Mouse (Mus musculus) spleen, postnatal 36 days (tissue): ENCODE results near the gene Trp53i13.

Source experiments
- DNase-seq, 2 experiments: peaks; one replicate each; pipeline ENCODE4 v3.0.0; 2022; ENCODE audit warnings: low spot score in 2 of 2, mixed read lengths in 1 of 2

Gene Trp53i13

DNA sequence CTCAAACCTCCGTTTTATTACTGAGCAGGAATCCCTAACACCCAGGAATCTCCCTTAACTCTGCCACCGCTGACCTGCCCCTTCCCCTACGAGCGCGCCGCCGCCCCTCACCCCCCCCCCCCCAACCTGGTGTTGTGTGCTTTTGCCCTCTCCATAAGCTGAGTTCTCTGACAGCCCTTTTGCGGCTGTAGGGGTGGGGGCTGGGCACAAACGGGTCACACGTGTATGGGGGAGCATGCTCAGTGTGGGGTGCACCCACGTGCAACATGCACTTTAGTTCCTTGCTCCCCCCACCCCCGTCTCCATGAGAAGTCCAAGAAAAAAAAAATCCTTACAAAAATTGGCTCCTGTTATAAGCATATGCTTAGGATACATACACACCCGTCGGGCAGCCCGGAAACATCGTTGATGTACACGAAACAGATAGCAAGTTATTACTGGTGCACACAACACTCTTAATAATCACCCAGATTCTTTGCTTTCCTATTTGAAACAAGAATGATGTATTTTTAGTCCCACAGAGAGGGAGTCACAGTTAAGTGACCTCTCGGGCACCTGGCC is 23.4 kb downstream of the Trp53i13 start:
- DNase-seq: peak in 1 of 2 experiments; percentile 34

DNA sequence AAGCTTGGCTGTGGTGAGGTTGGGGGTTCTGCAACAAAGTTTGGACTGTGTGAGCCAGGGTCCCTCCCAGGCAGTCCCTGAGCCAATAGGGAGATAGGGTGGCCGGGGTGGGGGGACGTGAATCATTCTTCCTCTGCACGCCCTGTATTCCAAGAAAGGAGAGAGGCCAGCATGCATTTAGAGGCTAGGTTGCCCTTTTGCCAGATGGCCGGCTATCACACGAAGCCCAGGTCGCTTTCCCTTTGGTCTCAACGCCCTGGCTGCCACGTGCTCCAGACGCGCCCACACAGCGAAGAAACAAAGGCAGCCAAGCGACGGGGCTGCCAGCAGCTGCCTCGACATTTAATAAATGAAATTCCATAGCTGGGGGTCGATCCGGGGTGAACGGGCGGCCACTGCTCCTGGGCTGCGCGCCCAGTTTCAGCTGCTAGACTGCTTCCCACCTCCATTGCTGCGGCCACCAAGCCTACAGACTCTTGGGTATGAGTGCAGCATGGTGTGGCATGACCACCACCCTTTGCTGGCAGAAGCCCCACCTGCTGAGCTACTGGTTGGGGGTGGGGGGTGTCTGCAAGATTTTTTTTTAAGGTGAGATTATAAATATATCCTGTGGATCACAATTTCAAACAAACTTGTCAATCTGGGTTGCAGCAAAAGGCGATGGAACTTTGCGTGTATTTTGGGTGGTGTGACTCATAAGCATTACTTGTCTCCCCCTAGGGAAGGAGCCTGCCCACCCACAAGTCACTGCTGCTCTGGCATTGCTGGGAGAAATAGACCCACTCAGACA is 24.1 kb downstream of the Trp53i13 start:
- DNase-seq: peak in 1 of 2 experiments; percentile 31

DNA sequence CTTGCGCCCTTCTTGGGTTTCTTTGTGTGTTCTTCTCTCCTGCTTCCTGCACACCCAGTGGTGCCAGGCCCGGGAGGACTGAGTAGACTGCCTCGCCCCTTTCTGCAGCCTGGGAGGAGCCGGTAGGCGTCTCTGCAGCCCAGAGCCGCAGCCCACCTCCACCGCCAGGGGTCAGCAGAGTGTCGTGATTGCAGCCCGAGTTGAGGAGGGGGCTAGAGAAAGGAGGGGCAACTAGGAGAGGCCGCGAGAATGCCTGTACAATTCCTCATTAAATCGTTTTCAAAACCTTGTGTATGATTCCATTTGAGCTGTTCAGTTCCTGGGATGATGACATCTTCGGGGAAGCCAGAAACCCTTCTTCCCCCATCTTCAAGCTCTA is 24.7 kb downstream of the Trp53i13 start:
- peak; percentile 80 to 81 for DNase-seq

DNA sequence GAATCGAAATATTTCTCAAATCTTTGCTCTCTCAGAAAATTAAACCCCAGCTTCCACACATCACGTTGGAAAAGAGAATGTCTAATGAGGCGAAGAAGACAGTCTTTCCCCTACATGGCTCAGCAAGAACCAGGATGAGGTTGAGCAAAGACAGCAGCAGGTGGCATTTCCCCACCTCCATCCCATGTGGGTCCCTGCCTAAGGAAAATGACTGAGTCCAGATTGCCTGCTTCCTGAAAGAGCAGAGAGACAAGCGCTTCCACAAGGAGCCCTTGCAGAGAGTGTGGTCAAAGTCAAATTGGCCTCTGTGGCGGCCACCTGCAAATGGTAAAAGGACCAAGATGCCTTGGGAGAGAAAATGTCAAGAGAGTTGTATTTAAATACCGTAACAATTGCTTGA is 25.3 kb downstream of the Trp53i13 start:
- DNase-seq: no peak

DNA sequence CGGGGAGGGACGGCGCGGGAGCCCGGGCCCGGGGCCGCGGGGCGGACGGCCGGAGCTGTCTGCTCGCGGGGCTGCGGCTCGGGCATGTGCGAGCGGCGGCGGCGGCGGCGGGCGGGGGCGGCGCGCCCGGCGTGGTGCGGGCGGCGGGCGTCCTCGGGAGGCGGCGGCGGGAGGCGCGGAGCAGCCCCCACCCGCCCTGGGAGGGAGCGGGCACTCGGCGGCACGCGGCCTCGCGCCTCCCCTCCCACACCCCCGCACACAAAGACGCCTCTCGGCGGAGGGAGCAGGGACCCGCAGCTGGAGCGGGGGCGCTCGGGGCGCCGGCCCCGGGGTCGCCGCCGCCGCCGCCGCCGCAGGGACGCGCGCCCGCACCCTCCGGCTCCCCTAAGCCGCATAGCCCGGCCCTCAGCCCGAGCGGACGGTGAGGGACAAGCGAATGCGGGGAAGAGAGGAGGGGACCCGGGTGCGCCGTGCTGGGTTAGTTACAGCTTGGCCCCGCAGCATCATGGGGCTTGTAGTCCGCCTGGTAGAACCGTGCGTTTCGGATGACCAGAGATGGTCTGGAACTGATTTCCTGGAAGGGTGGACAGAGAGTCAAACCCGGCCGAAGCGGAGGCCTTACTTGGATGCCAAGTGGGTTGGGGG is 26.1 kb downstream of the Trp53i13 start, which contains the start of gene Ankrd13b:
Gene Ankrd13b, minus strand, starts transcription at position 88 of the 645 bp plus-strand sequence.
- DNase-seq: peak; percentile 46

DNA sequence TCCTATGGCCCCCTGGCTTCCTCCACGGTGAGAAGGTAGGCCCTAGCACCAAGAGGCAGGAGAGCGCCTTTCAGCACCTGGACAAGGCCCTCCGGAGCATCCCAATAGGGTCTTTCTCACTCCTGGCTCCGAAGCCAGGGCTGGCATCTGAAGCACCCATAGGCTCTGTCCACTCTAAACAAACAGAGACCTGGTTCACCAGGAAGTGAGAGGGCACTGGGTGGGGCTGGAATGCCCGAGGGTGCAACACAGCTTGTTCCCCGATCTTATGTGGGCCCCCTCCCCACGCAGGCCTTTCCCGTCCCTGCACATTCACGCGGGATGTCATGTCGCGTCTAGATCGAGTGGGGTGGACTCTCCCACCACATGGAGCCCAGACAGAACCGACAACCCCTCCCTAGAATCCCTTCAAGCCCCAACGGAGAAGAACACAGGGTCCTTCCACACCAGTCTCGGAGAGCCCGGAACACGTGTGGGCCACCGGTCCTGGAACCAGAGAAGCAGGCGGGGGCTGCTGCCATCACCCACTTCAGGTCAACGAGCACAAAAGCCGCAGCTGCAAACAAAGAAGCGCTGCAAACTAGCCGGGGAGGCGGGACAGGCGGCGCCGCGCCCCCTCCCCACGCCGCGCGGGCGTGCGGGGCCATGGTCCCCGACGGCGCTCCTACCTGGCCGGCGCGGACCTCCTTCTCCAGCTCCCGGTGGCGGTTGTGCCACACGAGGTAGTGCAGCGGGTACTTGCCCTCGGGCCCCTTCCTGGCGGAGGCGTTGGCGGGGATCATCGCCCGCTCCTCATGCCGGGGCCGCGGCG is 26.8 kb downstream of the Trp53i13 start:
- no peak for DNase-seq

DNA sequence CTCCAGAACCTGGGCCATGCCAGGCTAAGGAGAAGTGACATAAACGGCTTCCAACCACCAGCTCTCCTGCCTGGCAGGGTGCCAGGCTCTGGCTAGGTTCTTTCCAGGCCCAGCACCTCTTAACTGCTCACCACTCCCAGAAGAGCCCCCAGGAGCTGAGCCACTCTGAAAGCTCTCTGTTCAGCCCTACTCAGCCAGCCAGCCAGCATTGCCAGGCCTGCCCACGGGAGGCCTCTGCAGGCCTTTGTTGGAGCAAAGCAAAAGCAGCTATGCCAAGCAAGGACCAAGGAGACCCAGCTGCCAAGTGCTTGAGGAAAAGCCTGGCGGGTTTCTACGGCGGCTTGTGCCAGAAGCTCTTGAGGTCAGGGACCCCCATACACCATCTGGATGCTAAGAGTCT is 29.0 kb downstream of the Trp53i13 start:
- DNase-seq: no peak

DNA sequence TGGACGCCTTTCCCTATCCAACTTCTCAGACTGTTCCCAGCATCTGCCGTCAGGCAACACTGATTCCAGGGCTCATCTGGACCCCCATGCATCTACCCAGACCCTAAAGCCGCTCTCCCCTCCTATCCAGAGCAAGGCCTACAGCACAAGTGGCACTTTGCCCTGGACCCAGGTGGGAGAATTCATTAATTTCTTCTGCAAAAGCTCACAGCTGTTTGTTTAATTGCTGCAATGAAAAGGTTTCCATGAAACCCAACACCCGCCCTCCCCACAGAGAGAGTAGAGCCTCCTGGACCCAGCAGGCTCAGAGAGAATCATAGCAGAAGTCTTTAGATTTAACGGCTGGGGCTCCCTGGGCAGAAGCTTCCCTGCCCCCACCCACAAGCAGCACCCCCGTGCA is 30.6 kb downstream of the Trp53i13 start:
- no peak for DNase-seq

DNA sequence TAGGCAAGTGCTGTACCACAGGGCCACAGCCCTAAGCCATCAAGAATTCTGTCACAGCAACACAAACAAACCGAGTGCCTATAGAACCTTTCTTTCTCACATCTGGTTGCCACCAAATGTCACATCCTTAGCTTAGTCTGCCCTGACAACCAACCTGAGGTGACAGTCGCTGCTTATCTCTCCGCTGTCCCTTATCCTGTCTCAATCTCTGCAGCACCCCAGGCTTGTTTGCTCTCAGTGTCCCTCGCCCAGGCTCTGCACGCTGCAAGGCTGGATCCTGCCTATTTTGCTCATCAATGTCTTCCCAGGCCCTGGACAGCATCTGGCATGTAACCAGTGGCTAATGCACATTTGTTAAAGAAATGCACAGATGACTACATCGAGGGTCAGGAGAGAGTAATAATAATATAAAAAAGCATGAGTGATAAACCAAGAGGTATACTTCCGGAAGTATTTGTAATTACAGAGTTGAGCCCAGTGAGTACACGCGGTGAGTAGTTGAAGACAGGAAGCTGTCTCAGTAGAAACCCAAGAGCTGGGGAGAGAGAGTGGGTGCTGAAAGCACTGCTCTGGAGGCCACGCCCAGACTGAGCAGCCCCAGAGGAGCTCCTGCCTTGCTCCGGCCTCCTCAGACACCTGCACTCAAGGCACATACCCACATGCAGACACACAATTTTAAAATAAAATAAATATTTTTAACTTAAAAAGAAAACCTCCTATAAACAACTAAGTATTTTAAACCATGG is 32.1 kb downstream of the Trp53i13 start:
- DNase-seq: peak; percentile 59 to 66

DNA sequence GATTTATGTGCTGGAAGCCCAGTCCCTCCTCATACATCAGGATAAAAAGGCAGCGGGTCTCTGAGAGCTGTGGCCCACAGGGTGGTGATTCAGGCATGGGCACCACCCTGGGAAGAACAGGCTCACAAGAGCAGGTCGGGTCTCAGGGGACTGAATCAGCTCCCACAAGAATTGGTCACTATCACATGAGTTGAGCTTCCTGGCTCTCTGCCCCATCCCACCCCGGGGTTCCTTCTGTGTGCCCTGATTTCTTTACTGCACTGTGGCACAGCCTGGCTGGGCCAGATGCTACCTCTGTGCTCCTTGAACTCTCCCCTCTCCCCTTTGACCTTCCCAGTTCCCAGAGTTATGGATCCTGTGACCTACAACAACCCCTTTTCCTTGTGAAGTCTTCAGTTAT is 32.7 kb downstream of the Trp53i13 start:
- no peak for DNase-seq

DNA sequence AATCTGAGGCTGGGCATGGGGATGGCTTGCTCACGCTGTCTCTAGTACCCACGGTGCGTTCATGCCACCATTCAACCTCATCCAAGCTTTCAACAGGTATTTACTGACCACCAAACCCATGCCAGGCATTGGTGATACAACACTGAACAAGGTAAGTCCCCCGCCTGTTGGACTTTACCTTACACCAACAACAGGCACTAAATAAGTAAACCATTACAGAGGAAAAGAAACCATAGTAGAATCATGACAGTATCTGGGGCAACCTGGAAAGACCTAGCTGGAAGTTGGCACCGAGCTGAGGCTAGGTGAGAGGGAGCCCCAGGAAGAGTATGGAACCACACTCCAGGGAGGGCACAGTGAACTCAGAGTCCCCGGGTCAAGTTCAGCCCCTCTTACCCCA is 38.9 kb downstream of the Trp53i13 start:
- DNase-seq: no peak

DNA sequence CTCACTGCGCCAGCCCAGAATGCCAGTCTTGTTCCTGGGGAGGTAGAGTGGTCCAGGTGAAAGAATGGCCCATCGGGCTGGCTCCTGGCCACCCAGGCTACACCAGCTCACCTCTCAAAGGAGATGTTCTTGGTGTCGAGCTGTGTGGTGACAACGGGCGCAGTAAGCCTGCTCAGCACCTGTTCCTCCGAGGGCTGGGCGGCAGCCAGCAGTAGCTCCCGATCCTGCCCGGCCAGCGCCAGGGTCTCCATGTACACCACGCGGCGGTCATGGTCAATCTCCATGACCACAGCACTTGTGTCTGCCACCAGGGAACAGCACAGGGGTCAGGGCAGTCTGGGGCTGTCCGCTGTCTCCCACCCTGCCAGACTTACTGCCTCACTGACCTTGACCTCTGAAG is 39.6 kb downstream of the Trp53i13 start:
- DNase-seq: no peak

DNA sequence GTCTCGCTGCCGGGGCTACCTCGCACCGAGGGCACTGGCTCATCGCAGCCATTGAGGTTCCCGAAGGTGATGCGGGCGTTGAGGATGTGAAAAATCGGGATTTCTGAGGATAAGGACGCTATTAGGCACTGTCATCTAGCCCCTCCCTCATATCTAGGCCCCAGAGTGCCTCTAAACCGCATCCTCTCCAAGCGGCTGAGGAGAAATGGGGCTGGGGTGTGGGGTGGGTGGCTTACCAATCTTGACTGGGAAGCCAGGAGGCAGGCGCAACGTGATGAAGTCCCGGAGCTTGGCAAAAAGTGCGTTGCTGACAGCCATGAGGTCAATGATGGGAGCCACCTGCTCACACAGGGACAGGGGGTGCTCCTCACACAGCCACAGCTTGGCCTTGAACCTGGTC is 43.0 kb downstream of the Trp53i13 start:
- DNase-seq: no peak

DNA sequence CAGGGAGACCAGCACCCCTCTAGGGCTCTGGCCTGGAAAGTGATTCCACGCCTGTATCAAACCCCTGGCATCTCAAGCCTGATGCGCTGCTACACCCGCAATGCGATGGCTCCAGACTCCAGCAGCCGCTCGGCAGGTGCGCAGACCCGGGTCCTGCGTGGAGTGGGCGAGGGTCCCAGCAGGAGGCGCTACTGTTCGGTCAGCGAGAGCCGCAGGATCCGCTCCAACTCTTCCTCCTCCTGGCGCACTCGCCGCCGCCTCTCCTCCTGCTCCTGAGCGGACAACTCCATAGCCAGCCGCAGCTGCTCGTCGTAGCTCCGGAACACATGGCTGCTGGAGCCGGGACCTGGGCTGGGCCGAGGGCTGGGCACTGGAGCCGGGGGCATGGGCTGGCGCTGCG is 44.4 kb downstream of the Trp53i13 start:
- DNase-seq: no peak

DNA sequence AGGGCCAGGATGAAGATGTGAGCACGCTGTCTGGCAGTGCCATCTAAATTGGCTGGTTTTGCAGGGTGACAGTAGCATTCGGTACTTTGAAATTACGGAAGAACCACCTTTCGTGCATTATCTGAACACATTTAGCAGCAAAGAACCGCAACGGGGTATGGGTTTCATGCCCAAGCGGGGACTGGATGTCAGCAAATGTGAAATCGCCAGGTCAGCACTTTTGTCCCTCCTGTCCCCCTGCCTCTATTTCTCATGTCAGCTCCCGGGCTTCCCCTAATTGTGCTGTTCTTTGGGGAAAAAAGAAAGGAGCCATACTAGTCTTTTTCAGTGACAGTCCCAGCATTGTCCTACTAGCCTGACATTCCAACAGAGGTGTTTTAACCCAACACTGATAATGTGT is 47.4 kb downstream of the Trp53i13 start:
- no peak for DNase-seq

DNA sequence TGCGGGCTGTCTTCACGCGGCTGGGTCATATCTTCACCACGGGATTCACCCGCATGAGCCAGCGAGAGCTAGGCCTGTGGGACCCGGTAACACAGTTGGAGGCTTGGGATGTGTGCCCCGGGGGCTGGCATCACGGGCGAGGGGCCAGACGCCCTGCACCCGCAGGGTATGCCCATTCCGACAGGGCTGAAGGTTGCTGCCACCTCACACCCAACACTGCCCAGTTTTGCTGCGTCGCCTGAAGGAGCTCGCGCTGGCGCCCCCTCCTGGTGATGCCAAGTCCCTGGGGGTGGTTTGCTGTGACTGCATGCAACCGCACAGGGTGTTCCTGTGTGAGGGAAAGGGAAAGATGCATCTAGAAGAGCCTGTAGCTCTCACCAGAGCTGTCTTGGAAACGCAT is 48.0 kb downstream of the Trp53i13 start:
- DNase-seq: peak; percentile 70 to 73

DNA sequence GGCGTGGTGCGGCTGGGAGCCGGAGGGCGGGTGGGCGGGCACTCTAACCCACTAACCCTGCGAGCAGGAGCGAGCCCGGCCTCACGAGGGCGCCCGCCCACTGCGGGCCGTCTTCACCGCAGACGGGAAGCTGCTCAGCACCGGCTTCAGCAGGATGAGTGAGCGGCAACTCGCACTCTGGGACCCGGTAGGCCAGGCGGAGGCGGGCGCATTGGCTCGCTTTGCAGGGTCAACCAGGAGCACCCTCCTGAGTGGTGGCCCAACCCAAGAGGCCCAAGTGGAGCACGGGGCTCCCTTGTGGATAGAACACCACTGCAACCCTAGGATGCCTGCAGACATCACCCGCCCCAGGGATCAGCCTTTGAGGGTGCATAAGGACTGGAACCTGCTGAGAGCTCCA is 48.6 kb downstream of the Trp53i13 start:
- peak; percentile 77 to 78 for DNase-seq

DNA sequence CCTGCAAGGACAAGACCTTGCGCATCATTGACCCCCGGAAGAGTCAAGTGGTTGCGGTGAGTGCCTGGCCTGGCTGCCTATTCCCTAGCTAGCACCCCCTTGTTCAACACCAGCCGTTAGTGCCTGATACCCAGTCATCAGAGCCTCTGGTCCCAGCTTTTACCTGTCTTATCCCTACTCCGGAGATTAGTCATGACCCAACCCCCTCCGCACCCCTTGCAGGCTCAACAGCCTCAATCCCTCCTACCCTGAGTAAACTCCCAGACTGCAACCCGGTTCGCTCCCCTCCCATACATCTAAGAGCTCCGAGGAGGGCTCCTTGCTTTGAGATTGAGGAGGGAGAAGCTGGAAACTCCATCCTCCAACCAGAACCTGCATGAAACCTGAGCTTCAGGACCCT is 49.2 kb downstream of the Trp53i13 start:
- DNase-seq: no peak

DNA sequence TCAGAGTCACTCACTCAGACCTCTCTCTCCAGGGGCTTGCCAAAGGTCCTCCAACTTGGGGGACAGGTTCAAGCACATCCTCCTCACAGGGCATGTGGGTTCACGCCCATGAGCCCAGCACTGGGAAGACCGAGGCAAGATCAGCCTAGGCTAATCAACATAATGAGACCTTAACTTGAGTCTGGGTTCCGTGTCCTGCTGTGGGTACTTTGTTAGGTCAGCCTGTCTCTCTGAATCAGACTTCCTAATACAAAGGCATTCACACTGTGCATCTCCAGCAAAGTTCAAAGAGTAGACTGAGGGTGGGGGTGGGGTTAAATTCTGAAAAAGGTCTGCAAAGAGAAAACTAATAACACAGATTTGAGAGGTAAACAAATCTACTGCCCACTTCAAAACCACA is 50.7 kb downstream of the Trp53i13 start:
- no peak for DNase-seq

DNA sequence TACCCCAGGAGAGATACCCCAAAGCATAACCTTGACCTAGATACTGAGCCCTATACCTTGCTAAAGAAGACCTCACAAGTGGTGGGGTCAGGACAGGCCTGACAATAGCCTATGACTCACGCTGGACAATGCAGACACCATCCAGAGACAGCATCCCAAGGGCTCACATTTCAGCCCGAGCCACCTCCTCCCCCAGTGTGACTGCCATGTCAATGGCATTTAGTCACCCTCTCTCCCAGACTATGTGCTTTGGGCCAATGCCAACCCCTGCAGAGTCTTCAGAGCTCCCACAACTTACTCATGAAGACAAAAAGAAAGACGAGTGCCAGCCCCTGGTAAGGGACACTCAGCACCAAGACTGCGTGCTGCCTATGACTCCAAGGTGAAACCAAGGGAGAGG is 51.1 kb downstream of the Trp53i13 start:
- DNase-seq: no peak

DNA sequence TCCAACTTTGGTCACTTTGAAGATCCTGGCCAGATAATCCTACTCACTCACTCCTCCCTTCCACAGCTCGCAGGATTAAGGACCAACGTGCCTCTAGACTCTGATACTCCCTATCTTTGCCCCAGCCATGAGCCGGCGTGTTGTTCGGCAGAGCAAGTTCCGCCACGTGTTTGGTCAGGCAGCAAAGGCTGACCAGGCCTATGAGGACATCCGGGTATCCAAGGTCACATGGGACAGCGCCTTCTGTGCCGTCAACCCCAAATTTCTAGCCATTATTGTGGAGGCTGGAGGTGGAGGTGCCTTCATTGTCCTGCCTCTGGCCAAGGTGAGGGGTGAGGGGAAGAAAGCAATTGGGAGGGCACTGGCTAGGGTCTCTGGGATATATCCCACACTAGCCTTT is 52.0 kb downstream of the Trp53i13 start:
- DNase-seq: no peak

DNA sequence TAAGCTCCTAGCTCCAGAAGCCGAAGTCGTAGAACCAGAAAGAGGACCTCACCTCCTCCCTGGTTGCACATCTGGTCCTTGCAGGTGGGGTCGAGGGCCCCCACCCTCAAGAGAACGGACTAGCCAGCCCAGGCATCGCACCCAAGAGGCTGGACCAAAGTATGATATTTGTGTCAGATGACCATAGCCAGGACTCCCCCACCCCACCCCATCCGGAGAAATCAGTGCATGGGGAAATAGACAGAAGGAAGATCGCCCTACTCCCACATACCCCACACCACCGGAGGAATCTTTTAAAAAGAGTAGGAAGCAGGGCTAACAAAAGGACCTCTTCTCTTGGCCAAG is 52.7 kb downstream of the Trp53i13 start:
- no peak for DNase-seq
